Mouse (Mus musculus): Measurements from ENCODE around the gene Olfr888. TPM values are rescaled to one million over a fixed set of nuclear protein-coding genes. Genes with fewer than 3 reads are reported as not detected.

The Olfr888 gene
- polyA plus RNA-seq (2016; fragmentation: Nextera tagmentation; extraction: Ambion mirVana): not detected in 2 replicates

GRCm38 (mm10) chr9:38107828-38108227, at the start of gene Olfr888:
TSS of gene Olfr888 (plus strand) at chr9:38108128.
- Histone ChIP-seq H3K4me3 (replicated peaks) (no peak within 1 kb of the TSS), H3K9me3 (no peaks in the 10 kb centered on the region), H3K36me3 (no peaks in the 10 kb centered on the region), H3K9ac (replicated peaks) (no peak within 1 kb of the TSS), H3K4me1 (replicated peaks) (no peaks in the 10 kb centered on the region), H3K4me2 (no peak within 1 kb of the TSS), H3K27me3 (no peaks in the 10 kb centered on the region), H3K27ac (no peak within 1 kb of the TSS)
- WGBS: 86% methylated on average over 1 of the region's 1 CpGs
- no peak for ATAC-seq (ENCODE audit: insufficient number of reproducible peaks, insufficient read depth, low FRiP score, low TSS enrichment, low read depth)

- no peak within 1 kb of the TSS for H3K4me3 ChIP-seq (replicated peaks)
- WGBS: 88% methylated on average over 3 of the region's 3 CpGs
- no peaks in the 10 kb centered on the region for H3K27me3 ChIP-seq
- ATAC-seq (ENCODE audit: insufficient number of reproducible peaks, insufficient read depth, low FRiP score, low TSS enrichment, low read depth): no peak
- H3K4me1 ChIP-seq (replicated peaks): no peaks in the 10 kb centered on the region
- no peak within 1 kb of the TSS for H3K4me2 ChIP-seq
- no peaks in the 10 kb centered on the region for H3K36me3 ChIP-seq
- no peaks in the 10 kb centered on the region for H3K9me3 ChIP-seq
- H3K9ac ChIP-seq (replicated peaks): no peak within 1 kb of the TSS
- H3K27ac ChIP-seq: no peak within 1 kb of the TSS
Observed at GRCm38 (mm10) chr9:38061022-38061421, 46.9 kb upstream of the Olfr888 start, which contains the start of gene Olfr885. TSS of gene Olfr885 (plus strand) at chr9:38061322.

- no peak within 1 kb of the TSS for H3K4me3 ChIP-seq (replicated peaks)
- no peak within 1 kb of the TSS for H3K4me2 ChIP-seq
- no peaks in the 10 kb centered on the region for H3K4me1 ChIP-seq (replicated peaks)
- H3K27ac ChIP-seq: no peak within 1 kb of the TSS
- no peaks in the 10 kb centered on the region for H3K27me3 ChIP-seq
- ATAC-seq (ENCODE audit: insufficient number of reproducible peaks, insufficient read depth, low FRiP score, low TSS enrichment, low read depth): no peak
- WGBS: 68% methylated on average over 1 of the region's 1 CpGs
- no peaks in the 10 kb centered on the region for H3K9me3 ChIP-seq
- H3K36me3 ChIP-seq: no peaks in the 10 kb centered on the region
- H3K9ac ChIP-seq (replicated peaks): no peak within 1 kb of the TSS
Observed at GRCm38 (mm10) chr9:38083772-38084171, 24.2 kb upstream of the Olfr888 start, which contains the start of gene Olfr887. TSS of gene Olfr887 (plus strand) at chr9:38084072.

GRCm38 (mm10) chr9:38114898-38115297, 7.0 kb downstream of the Olfr888 start, which contains the start of gene Olfr889:
TSS of gene Olfr889 (plus strand) at chr9:38115198.
- no peak within 1 kb of the TSS for H3K4me2 ChIP-seq
- H3K4me1 ChIP-seq (replicated peaks): no peaks in the 10 kb centered on the region
- no peaks in the 10 kb centered on the region for H3K36me3 ChIP-seq
- no peak for ATAC-seq (ENCODE audit: insufficient number of reproducible peaks, insufficient read depth, low FRiP score, low TSS enrichment, low read depth)
- H3K9ac ChIP-seq (replicated peaks): no peak within 1 kb of the TSS
- no peak within 1 kb of the TSS for H3K4me3 ChIP-seq (replicated peaks)
- H3K27ac ChIP-seq: no peak within 1 kb of the TSS
- H3K27me3 ChIP-seq: no peaks in the 10 kb centered on the region
- H3K9me3 ChIP-seq: no peaks in the 10 kb centered on the region

GRCm38 (mm10) chr9:38142217-38142616, 34.3 kb downstream of the Olfr888 start, which contains the start of gene Olfr890:
TSS of gene Olfr890 (plus strand) at chr9:38142517.
- Histone ChIP-seq H3K4me1 (replicated peaks) (no peaks in the 10 kb centered on the region), H3K4me3 (replicated peaks) (no peak within 1 kb of the TSS), H3K36me3 (no peaks in the 10 kb centered on the region), H3K4me2 (no peak within 1 kb of the TSS), H3K9me3 (no peaks in the 10 kb centered on the region), H3K27ac (no peak within 1 kb of the TSS), H3K27me3 (no peaks in the 10 kb centered on the region), H3K9ac (replicated peaks) (no peak within 1 kb of the TSS)
- ATAC-seq (ENCODE audit: insufficient number of reproducible peaks, insufficient read depth, low FRiP score, low TSS enrichment, low read depth): no peak

Other genes with a start within 250 kb of the Olfr888 start
- gene Olfr145, start 211.4 kb upstream of the Olfr888 start, polyA plus RNA-seq (2016; fragmentation: Nextera tagmentation; extraction: Ambion mirVana): not detected in 2 replicates
- not detected in 2 replicates for gene Olfr878, start 190.3 kb upstream of the Olfr888 start, polyA plus RNA-seq (2016; fragmentation: Nextera tagmentation; extraction: Ambion mirVana)
- gene Olfr881, start 116.3 kb upstream of the Olfr888 start, polyA plus RNA-seq (2016; fragmentation: Nextera tagmentation; extraction: Ambion mirVana): not detected in 2 replicates
- not detected in 2 replicates for gene Olfr883, start 82.3 kb upstream of the Olfr888 start, polyA plus RNA-seq (2016; fragmentation: Nextera tagmentation; extraction: Ambion mirVana)
- not detected in 2 replicates for gene Olfr884, start 61.6 kb upstream of the Olfr888 start, polyA plus RNA-seq (2016; fragmentation: Nextera tagmentation; extraction: Ambion mirVana)
- not detected in 2 replicates for gene Olfr885, start 46.8 kb upstream of the Olfr888 start, polyA plus RNA-seq (2016; fragmentation: Nextera tagmentation; extraction: Ambion mirVana)
- not detected in 2 replicates for gene Olfr887, start 24.1 kb upstream of the Olfr888 start, polyA plus RNA-seq (2016; fragmentation: Nextera tagmentation; extraction: Ambion mirVana)
- gene Olfr889, start 7.1 kb downstream of the Olfr888 start, polyA plus RNA-seq (2016; fragmentation: Nextera tagmentation; extraction: Ambion mirVana): 0.04 TPM in 1 of 2 replicates, not detected in the other
- gene Olfr890, start 34.4 kb downstream of the Olfr888 start, polyA plus RNA-seq (2016; fragmentation: Nextera tagmentation; extraction: Ambion mirVana): not detected in 2 replicates
- not detected in 2 replicates for gene Olfr891, start 72.7 kb downstream of the Olfr888 start, polyA plus RNA-seq (2016; fragmentation: Nextera tagmentation; extraction: Ambion mirVana)
- not detected in 2 replicates for gene Olfr893, start 100.2 kb downstream of the Olfr888 start, polyA plus RNA-seq (2016; fragmentation: Nextera tagmentation; extraction: Ambion mirVana)
- not detected in 2 replicates for gene Olfr894, start 109.9 kb downstream of the Olfr888 start, polyA plus RNA-seq (2016; fragmentation: Nextera tagmentation; extraction: Ambion mirVana)
- not detected in 2 replicates for gene Olfr143, start 144.6 kb downstream of the Olfr888 start, polyA plus RNA-seq (2016; fragmentation: Nextera tagmentation; extraction: Ambion mirVana)
- not detected in 2 replicates for gene Olfr895, start 159.7 kb downstream of the Olfr888 start, polyA plus RNA-seq (2016; fragmentation: Nextera tagmentation; extraction: Ambion mirVana)
- gene Olfr896-ps1, start 183.0 kb downstream of the Olfr888 start, polyA plus RNA-seq (2016; fragmentation: Nextera tagmentation; extraction: Ambion mirVana): not detected in 2 replicates
- gene Olfr25, start 220.9 kb downstream of the Olfr888 start, polyA plus RNA-seq (2016; fragmentation: Nextera tagmentation; extraction: Ambion mirVana): not detected in 2 replicates
- gene Olfr898, start 240.3 kb downstream of the Olfr888 start, polyA plus RNA-seq (2016; fragmentation: Nextera tagmentation; extraction: Ambion mirVana): not detected in 2 replicates